Mouse (Mus musculus) inflammation-experienced regulatory T-cells, adult 6 months (primary cell): ENCODE data around the gene Ndufs2. TPM values are rescaled to one million over a fixed set of nuclear protein-coding genes. Genes with fewer than 3 reads are reported as not detected.

ENCODE experiments used
- ATAC-seq: one replicate; pipeline ENCODE4 v1.8.0; 2017
- polyA plus RNA-seq, 3 experiments: library from polyadenylated mRNA; unstranded; fragments of 100-300 nt; shearing (Covaris generic); gene quantifications; one replicate each; pipeline ENCODE4 v1.2.1; 2017

Gene Ndufs2
- polyA plus RNA-seq, 3 experiments from 2014 or later = 106 to 120 (median 119) TPM

DNA sequence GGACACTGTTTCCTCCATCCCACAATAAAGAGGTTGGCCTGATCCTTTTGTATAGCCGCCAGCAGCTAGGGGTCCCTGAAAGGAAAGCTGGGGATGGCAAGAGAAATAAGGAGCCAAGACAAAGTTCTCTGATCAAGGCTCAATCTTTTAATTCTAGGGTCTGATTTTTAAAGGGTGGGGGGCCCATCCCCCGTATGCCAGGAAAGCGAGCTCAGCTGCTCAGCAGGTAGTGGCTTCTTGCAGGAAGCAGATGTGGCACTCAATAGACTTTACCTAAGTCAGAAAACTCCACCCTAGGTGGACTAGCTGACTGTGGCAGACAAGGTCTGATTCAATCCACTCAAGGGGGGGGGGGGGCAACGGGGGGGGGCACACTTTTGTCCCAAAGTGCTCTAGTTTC is 24.4 kb downstream of the Ndufs2 start:
- no peak for ATAC-seq

DNA sequence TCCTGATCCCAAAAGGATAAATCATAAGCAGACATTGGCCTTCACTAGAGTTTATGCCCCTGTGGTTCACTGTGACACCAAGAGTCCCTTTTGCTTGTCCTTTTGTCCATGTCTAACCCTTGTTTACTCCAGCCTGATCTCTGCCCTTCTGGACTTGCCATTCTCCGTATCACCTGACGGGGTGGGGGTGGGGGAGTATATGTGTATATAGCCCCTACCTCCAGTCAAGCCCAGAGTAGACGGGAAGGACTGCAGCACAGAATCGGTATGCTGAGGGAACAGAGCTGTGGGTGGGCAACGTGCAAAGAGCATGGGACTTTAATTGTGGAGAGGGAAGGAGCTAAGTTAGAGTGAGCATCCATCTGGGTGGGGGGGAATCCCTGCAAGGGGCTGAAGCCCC is 26.3 kb downstream of the Ndufs2 start, which contains the start of gene Apoa2:
TSS of gene Apoa2 (plus strand) at position 198 of the 400 bp plus-strand sequence.
- ATAC-seq = no peak

DNA sequence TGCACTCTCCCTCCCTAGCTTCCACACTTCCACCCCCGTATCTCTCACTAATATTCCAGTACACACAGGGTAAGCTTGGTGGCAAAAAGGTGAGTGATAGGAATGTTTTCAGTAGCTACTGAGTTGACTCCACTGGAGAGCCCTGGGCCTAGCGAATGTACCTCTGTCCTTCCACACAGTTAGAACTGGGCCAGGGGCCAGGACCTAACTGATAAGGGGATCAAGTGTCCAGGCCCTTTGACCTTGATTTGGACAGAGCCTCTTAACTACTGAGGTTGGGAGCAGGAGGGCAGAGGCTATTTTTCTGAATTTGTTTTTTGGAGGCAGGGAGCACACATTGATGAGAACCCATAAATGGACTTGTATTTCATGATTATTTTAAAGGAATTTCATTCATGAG is 27.4 kb downstream of the Ndufs2 start:
- ATAC-seq = no peak

DNA sequence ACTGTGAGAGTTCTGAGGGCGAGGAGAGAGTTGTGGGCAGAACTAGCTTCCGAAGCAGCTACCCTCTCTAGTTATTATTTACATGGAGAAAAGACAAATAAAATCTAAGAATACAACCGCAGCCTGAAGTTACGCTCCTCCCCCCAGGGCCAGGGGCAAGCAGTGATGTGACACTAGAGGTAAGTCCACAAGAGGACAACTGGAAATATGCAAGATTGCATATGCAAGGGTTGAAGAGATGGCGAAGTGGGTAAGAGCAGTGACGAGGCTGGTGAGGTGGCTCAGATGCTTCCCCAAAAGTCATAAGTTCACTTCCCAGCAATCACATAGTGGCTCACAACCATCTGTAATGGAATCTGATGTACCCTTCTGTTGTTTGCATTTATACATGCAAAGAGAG is 28.0 kb downstream of the Ndufs2 start:
- ATAC-seq = no peak

DNA sequence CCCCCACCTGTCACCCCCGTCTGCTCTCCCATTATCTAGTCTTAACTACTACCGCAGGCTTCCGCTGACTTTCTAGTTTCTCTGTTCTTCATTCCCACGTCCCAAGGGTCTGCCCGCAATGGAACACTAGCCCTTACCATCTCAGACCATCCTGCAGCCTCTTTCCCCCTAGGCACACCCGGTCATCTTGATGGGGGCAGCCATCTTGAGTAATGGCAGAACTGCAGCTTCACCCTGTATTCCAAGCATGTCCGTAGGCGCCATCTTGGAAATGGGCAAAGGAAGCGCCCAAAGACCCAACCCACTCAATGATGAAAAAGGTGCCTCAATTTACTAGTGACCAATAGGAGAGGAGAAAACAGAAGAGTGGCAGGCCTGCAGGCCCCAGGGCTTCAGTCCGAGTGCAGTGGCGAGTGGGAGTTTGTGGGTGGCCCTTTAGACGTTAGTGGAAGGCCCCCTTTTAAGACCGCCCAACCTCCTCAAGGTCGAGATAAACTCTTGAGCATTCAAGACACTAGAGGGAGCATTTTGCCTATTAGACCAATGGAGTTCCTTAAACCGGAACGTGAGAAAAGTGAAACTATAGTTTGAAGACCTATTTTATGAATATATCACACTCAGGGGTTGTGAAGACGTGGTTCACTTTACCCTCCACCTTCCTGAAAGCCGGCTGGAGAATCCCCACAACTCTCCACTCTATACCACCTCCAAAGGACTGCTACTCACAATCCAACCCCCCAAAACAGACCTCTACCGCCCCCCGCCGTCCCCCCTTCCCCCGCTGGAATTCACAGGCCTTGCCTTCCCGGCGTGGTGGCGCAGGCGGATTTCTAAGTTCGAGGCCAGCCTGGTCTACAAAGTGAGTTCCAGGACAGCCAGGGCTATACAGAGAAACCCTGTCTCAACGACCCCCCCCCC is 28.7 kb downstream of the Ndufs2 start, which contains the start of gene Tomm40l:
TSS of gene Tomm40l (minus strand) at position 277 of the 918 bp plus-strand sequence.
- ATAC-seq = peak; percentile 97

DNA sequence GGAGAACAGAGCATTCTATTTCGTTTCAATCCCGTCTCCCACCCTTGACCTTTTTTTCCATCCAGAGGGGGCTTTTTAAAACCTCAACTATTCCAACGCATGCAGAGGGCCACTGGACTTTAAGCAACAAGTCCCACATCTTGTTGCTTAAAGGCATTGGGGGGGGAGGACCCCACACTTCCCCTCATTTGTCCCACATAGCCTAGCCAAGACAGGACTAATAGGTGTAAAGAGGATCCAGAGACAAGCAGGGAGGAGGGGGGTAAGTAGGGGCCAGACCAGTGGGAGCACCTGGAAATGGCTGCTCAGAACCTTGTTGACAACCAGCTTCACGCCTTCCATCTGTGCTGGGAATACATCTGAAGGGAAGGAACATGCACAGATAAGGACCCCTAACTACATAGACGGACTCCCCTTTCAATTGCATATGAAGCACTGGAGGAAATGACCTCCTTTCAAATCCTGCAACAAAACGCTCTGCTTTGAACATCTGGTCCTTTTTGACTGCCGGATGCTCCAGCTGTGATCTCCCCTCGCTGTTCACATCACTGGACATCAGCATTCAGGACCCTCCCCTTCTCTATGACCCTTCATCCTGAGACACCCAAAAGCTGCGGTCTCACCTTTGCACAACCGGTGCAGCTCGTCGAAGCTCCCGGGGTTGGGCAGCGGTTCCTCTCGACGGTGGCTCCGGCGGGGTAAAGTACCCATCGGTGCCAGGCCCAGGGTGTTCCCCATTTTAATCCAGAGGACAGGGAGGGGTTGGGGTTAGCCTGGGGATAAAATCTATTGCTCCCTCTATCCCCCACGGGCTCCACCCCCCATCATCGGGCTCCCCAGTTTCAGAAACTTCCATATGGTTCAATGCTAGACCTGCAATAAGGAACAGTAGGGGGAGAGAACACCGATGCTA is 29.7 kb downstream of the Ndufs2 start:
- ATAC-seq = no peak

DNA sequence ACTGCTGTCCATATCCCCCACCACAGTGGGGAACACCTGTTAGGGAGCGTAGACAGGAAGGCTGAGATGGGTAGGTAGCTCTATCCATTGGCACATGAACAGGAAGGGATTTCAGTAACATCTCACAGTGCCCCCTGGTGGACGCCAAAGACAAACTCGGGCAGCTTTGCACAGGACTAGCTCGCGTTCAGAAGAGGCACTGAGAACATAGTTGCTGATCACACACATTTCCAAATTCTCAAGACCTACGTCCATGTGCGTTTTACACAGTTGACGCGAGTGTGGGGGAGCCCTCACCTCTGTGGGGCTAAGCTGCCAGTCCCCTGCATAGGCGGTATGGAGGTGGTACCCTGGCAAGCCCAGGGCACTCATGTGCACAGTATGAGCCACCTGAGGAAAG is 30.3 kb downstream of the Ndufs2 start:
- ATAC-seq = no peak

DNA sequence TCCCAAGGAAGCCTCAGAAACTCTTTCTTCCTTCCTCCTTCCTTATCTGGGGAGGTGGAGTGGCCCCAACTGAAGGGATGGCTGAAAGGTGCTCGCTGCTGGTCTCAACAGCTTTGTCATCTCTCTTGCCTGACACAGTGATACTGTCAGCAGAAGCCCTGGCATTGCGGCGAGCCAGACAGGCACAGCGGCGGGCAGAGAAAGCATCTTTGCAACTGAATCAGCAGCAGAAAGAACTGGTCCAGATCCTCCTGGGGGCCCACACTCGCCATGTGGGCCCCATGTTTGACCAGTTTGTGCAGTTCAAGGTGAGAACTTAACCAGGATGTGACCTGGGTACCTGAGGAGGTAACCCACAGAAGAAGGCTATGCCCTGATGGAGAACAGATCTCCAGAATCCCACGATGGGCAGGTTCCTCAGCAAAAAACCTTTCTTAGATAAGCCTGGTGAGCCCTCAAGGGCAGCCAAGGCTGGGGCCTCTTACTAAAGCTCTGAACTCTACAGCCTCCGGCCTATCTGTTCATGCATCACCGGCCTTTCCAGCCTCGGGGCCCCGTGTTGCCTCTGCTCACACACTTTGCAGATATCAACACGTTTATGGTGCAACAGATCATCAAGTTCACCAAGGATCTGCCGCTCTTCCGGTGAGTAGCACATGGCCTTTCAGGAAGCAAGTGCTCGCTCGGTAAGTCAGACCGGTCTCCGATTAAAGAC is 34.8 kb downstream of the Ndufs2 start:
- no peak for ATAC-seq

DNA sequence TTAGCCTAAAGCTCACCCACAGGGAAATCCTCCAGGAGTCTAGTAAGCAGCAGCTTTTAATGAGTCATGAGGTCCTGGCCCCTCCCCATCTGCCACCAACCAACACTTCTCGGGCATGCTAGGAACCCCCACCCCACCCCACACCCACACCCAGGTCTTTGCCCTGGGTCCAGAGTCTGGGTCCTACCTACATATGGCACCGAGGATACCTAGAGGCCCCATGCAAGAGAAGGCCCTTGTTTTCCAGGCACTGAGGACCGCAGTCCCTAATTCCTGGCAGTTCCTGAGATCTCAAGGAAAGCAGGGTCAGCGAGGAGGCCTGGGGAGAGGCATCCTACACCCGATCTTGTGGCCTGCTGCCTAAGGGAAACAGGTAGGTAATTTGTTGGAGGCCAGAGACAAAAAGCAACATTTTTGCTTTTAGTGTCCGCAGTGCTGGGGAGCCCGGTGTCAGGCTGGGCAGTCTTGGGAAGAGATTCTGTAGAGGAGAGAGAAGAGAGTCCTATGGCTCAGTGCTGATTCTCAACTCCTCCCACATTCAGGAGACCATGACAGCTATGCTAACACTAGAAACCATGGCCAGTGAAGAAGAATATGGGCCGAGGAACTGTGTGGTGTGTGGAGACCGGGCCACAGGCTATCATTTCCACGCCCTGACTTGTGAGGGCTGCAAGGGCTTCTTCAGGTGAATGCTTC is 37.2 kb downstream of the Ndufs2 start, which contains the start of gene Nr1i3:
TSS of gene Nr1i3 (plus strand) at position 170 of the 696 bp plus-strand sequence.
- no peak for ATAC-seq

DNA sequence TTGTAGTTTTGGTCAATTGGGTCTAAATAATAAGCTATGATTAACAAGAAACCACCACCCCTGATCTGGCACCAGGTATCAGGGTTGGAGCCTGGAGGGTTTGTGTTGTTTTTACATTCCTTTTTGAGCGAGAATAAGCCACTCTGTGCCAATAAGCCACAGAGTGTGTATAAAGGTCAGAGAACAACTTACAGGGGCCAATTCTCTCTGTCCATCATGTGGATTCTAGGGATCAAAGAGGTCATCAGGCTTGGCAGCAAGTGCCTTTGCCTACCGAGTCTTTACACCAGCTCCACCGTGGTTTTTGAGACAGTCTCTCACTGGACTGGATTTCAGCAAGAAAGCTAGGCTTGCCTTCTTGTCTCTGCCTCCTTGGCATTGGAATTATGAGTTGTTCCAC is 38.3 kb downstream of the Ndufs2 start:
- ATAC-seq = no peak

DNA sequence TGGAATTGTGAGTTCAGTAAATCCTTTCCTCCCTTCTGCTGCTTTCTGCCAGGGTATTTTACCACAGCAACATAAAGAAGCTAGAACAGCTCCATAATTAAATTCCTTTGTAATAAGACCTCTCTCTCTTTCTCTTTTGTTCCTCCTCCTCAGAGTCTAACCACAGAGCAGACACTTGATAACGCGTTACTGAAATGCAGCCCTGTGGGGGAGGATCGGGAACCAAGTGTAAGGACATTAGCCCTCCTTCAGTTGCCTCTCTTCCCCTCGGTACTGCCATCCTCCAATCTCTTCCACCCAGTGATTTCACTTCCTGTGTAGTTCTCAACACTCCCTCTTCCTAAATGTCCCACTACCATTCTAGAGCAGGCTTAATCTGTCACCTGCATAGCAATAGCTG is 41.8 kb downstream of the Ndufs2 start:
- no peak for ATAC-seq

DNA sequence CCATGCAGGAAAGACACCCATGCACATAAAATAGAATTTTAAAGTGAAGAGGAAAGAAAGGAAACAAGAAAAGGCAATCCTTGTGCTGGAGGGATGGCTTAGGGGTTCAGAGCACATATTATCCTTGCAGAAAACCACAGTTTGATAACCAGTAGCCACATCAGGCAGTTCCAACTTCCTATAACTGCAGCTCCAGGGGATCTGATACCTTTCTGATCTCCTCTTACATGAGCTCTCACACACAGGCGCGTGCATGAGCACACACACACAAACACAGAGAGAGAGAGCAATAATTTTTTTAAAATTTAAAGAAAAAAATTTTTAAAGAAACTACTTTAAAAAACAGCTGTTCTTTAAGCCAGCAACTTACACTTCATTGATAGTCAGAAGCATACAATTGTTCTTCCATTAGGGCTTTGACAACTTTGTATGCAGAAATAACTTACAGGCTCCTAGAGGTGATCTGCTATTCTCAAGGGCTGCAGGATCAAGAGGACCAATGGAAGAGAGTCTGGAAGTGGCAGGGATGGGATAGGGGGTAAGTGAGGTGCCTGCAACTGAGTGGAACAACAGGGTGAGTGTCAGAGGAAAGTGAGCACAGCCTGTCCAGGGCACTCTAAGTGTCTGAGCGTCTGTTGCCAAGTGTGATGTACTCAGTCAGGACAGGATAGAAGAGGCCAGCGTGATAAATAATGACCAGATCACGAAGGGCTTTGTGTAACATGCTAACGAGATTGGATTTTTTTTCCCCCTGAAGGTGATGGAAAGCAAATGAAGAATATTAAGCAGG is 45.3 kb downstream of the Ndufs2 start:
- no peak for ATAC-seq

DNA sequence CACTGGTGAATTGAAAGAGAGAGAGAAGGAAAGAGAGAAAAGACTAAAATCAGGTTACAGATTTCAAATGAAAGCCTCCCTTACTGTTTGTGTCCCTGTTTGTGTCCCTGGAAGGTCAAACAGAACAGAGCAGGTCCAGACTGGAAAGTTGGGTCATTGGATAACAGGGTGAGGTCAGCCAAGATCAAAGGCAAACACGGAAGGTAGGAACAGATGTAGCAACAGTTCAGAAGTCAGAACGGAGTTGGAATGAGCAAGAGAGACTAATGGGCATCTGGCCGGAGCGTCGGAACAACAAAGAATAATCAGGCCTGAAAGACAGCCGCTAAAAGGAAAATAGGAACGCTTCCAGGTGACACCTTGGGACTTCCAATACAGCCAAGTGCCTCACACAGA is 46.9 kb downstream of the Ndufs2 start:
- no peak for ATAC-seq

DNA sequence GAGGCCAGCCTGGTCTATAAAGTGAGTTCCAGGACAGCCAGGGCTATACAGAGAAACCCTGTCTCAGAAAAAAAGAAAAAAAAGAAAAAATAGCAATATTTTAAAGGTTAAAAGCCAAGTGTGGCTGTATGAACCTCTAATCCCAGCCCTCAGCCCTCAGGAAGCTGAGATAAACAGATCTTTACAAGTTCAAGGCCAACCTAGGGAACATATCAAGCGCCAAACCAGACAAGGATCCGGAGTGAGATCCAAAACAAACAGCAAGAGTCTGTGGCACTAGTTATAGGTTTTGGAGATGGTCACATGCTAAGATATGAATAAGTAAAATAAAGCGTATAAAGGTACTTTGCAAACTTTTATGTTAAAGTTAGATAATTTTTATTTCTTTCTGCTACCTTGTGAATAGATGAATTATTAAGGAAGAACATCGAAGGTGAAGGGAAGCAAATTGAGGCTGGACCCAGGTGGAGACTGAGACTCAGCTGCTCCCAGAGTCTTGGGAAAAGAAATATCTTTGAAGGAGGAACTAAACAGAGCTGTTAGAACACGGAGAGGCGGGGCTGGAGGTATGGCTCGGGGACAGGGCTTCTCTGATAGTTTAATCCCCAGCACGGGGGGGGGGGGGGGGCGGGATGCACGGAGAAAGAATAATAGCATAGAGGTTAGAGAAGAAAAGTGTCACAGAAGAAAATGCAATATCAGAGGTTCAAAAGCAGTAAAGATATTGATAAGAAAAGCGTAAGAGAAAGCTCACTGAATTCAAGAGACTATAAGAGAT is 47.5 kb downstream of the Ndufs2 start:
- no peak for ATAC-seq

DNA sequence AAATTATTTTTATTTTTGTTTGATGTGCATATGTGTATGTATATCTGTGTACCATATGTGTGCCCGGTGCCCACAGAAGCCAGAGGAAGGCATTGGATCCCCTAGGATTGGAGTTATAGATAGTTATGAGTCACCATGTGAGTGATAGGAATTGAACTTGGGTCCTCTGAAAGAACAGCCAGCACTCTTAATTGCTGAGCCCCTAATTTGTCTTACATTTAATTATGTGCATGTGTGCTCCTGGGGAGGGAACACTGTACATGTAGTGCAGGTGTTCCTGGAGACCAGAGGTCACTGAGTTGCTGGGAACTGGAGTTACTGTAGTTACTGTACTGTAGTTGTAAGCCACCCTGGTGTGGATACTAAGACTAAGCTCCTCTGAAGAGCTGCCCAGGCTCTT is 50.4 kb downstream of the Ndufs2 start:
- ATAC-seq = no peak

DNA sequence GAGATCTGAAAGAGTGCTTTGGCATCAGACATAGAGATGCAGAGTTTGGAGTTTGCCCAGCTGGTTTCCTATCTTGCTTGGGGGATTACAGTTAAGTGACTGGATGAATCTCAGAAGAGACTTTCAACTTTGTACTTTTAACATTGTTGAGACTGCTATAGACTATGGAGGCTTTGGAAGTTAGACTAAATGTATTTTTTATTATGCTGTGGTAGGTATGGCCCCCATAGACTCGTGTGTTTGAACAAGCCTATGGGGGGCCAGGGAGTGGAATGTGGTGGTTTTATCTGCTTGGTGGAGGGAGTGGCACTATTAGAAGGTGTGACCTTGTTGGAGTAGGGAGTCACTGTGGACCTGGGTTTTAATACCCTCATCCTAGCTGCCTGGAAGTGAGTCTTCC is 51.7 kb downstream of the Ndufs2 start:
- no peak for ATAC-seq

DNA sequence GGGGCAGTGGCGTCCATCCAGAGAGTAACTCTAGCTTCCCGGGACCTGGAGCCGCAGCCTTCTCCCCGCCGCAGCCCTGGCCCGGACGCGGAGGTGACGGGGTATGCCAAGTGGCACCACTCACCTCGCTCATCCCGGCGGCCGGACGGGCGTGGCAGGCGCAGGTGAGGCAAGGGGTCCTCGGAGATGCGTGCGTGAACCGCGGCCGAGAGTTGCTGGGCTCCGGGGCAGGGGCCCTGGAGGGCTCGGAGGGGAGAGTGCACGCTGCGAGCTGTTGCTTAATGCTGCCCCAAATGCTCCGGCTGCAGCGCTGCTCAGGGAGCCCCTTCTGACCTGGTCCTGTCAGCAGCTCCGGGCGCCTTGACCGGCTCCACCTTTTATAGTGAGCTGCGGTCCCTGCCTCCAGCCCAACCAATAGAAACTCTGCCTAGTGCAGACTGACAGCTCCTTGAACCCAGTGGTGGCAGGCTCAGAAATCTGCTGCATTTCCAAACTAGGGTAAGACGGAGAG is 55.2 kb downstream of the Ndufs2 start, which contains the start of gene Pcp4l1:
TSS of gene Pcp4l1 (minus strand) at position 382 of the 511 bp plus-strand sequence.
- no peak for ATAC-seq

DNA sequence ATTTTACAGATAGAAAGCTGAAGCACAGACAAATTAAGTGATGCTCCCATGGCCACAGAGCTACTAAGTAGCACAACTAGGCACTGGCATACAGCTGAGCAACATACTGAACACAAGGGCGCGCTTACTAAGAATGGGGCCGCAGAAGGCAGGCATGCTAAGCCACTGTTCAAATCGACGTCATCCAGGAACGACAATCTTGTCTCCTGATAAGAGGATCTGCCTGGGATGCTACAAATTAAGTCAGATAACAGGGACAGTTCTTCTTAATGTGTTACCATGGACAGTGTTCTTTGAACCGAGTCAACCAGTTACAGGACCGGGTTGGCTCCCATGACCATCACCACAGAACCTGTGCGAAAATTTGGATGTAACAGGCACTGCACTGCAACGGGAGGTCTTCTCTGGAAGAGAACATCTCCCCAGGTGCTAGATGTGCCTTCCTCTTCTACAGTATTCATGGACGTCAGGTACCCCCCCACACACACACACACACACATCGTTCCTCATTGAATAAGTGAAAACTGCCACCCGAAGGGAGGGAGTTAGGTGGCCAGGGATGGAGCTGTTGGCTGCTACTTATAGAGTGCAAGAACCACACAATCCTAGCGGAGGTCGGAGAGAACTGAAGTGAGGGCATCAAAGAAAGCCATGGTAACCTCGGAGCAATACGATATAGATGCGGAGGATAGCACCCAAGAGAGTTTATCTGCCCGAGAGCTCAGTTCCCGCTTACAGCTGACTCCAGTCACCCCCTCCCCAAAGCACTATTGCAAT is 56.0 kb downstream of the Ndufs2 start:
- ATAC-seq = no peak
